Mouse (Mus musculus) kidney, embryonic 15.5 days (tissue): ENCODE measurements around the gene Vmn1r122. TPM values are rescaled to one million over a fixed set of nuclear protein-coding genes. Genes with fewer than 3 reads are reported as not detected.
"Not testable (repeated sequence)": the region's sequence is repeated elsewhere in the genome, so short reads cannot be mapped to it uniquely, and the experiment has no call there.

ENCODE experiments used
- ATAC-seq: fragments of 200-750 bp; cut with Nextera tagmentation; replicated peaks from 2 replicates; pipeline ENCODE4 v1.8.0; 2017; ENCODE audit warnings: moderate TSS enrichment; ENCODE audit not compliant: low FRiP score
- H3K27ac ChIP-seq: fragments of 300-500 bp; sonication (generic); 2 replicates; pipeline ENCODE4 v1.5.1; 2015; ENCODE audit warnings: mild to moderate bottlenecking, inconsistent platforms
- H3K27me3 ChIP-seq: fragments of 300-500 bp; sonication (generic); 2 replicates; pipeline ENCODE4 v1.6.1; 2015; ENCODE audit warnings: inconsistent platforms
- H3K36me3 ChIP-seq: fragments of 300-500 bp; sonication (generic); 2 replicates; pipeline ENCODE4 v1.6.1; 2015; ENCODE audit warnings: inconsistent platforms
- H3K4me1 ChIP-seq: fragments of 300-500 bp; sonication (generic); 2 replicates; pipeline ENCODE4 v1.6.1; 2015; ENCODE audit warnings: inconsistent platforms
- H3K4me2 ChIP-seq: fragments of 300-500 bp; sonication (generic); 2 replicates; pipeline ENCODE4 v1.6.1; 2015; ENCODE audit warnings: moderate library complexity, mild to moderate bottlenecking, inconsistent platforms
- H3K4me3 ChIP-seq: fragments of 300-500 bp; sonication (generic); replicated peaks from 2 replicates; pipeline ENCODE4 v1.5.1; 2015; ENCODE audit warnings: mild to moderate bottlenecking, inconsistent platforms
- H3K9ac ChIP-seq: fragments of 300-500 bp; sonication (generic); 2 replicates; pipeline ENCODE4 v1.6.1; 2015; ENCODE audit warnings: mild to moderate bottlenecking, inconsistent platforms
- H3K9me3 ChIP-seq: fragments of 300-500 bp; sonication (generic); replicated peaks from 2 replicates; pipeline ENCODE4 v1.6.1; 2016; ENCODE audit warnings: inconsistent platforms
- WGBS: fragments of 180-500 bp; shearing (Covaris S2); methylation state at CpG from one replicate; pipeline ENCODE4 v1.1.7; 2015; ENCODE audit warnings: mixed read lengths; 5-methylcytosine and 5-hydroxymethylcytosine counted together
- polyA plus RNA-seq: library from polyadenylated mRNA; unstranded; fragments of >200 nt; fragmentation: Nextera tagmentation; extraction: Ambion mirVana; gene quantifications from 2 replicates; pipeline ENCODE4 v1.2.1, GENCODE M21; 2015

Gene Vmn1r122
- polyA plus RNA-seq: not detected in 2 replicates

GRCm38 (mm10) chr7:21134028-21134427, at the start of gene Vmn1r122:
Vmn1r122 (minus strand) TSS chr7:21134128.
- WGBS: 62% methylated on average over 2 of the region's 3 CpGs
- H3K4me2 ChIP-seq, H3K9me3 ChIP-seq, H3K4me1 ChIP-seq, H3K4me3 ChIP-seq, H3K27me3 ChIP-seq, H3K9ac ChIP-seq, ATAC-seq, H3K27ac ChIP-seq, H3K36me3 ChIP-seq: not testable (repeated sequence)

- WGBS: 29% methylated on average over 1 of the region's 3 CpGs
- not testable (repeated sequence) for H3K4me1 ChIP-seq, H3K4me3 ChIP-seq, H3K36me3 ChIP-seq, H3K4me2 ChIP-seq, H3K27ac ChIP-seq, H3K9me3 ChIP-seq, ATAC-seq, H3K27me3 ChIP-seq, H3K9ac ChIP-seq
Observed at GRCm38 (mm10) chr7:21161885-21162284, 28.0 kb upstream of the Vmn1r122 start, which contains the start of gene Vmn1r123. Vmn1r123 (plus strand) TSS chr7:21162185.

- H3K9me3 ChIP-seq, ATAC-seq, H3K27me3 ChIP-seq, H3K9ac ChIP-seq, H3K4me3 ChIP-seq, H3K36me3 ChIP-seq, H3K4me2 ChIP-seq, H3K4me1 ChIP-seq, H3K27ac ChIP-seq: not testable (repeated sequence)
- 78% methylated on average over 4 of the region's 5 CpGs for WGBS
Observed at GRCm38 (mm10) chr7:21098413-21098812, 35.5 kb downstream of the Vmn1r122 start, which contains the start of gene Vmn1r121. Vmn1r121 (minus strand) TSS chr7:21098513.

Other genes with a start within 250 kb of the Vmn1r122 start
- not detected in 2 replicates for gene Vmn1r118, start 221.8 kb downstream of the Vmn1r122 start, polyA plus RNA-seq
- not detected in 2 replicates for gene Vmn1r119, start 121.7 kb downstream of the Vmn1r122 start, polyA plus RNA-seq
- not detected in 2 replicates for gene Vmn1r120, start 80.3 kb downstream of the Vmn1r122 start, polyA plus RNA-seq
- gene Vmn1r121, start 35.6 kb downstream of the Vmn1r122 start, polyA plus RNA-seq: not detected in 2 replicates
- gene Vmn1r123, start 28.1 kb upstream of the Vmn1r122 start, polyA plus RNA-seq: not detected in 2 replicates
- not detected in 2 replicates for gene Gm5157, start 56.3 kb upstream of the Vmn1r122 start, polyA plus RNA-seq
- not detected in 2 replicates for gene Vmn1r124, start 126.5 kb upstream of the Vmn1r122 start, polyA plus RNA-seq
- not detected in 2 replicates for gene Vmn1r125, start 138.1 kb upstream of the Vmn1r122 start, polyA plus RNA-seq
- gene Vmn1r126, start 167.3 kb upstream of the Vmn1r122 start, polyA plus RNA-seq: not detected in 2 replicates
- gene Vmn1r127, start 185.7 kb upstream of the Vmn1r122 start, polyA plus RNA-seq: not detected in 2 replicates
- not detected in 2 replicates for gene Vmn1r128, start 215.2 kb upstream of the Vmn1r122 start, polyA plus RNA-seq
- not detected in 2 replicates for gene Vmn1r129, start 227.2 kb upstream of the Vmn1r122 start, polyA plus RNA-seq